Comparison of ENCODE assay signal across 8 mouse cellular contexts in the genomic region with DNA sequence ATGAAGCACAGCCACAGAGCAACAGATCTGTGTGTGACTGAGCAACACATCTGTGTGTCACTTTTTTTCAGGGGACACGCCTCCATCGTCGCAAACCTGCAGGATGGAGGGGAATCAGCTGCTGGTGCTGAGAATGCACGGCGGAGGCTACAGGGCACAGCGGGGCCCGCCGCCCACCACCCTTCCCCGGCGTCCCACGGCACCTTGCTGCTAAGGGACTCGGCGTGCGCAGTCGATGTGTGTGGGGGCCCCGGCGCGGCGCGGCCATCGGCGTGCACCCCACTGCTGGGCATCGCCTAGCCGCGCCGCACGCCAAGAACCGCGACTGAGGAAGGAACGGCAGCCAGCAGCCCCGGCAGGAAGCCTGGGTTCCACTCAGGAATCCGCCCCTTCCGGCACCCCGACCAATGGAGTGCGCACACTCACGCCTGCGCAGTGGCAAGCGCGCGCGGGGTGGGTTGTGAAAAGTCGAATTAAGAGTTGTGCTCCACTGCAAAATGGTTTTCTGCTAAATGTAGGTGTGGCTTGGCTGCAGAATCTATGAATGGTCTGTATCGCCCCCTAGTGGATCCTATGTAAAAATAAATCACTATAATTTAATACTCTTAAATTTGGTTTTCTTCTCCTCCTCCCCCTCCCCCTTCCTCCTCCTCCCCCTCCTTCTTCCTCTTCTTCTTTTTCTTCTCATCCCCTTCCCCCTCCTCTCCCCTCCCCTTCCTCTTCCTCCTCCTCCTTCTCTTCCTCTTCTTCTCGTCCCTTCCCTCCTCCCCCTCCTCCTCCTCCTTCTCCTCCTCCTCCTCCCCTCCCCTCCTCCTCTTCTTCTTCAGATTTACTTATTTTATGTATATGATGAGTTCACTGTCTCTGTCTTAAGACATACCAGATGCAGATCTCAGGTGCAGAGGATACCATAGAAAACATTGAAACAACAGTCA. TPM values are rescaled to one million over a fixed set of nuclear protein-coding genes. Genes with fewer than 3 reads are reported as not detected.
DNase-seq lines count a peak whose midpoint lies in the region; ATAC-seq lines count a peak whose summit lies in the region.

A gene (minus strand): TSS at position 293 of the 935 bp plus-strand sequence.
A gene (minus strand): TSS at position 341 of the 935 bp plus-strand sequence.
A gene (minus strand): TSS at position 426 of the 935 bp plus-strand sequence.

- H3K27me3 ChIP-seq in hindbrain, embryonic 11.5 days (ENCODE audit: control insufficient read depth, insufficient read depth, low read length): no peaks in the 10 kb centered on the region

- peak within 1 kb of the TSS; percentile 81 for H3K4me3 ChIP-seq in hindbrain, embryonic 11.5 days (ENCODE audit: low read depth, low read length)

- peak within 1 kb of the TSS; percentile 85 for H3K27ac ChIP-seq in hindbrain, embryonic 11.5 days (ENCODE audit: low read depth, low read length)

- peak within 1 kb of the TSS; percentile 96 for H3K9ac ChIP-seq in hindbrain, embryonic 11.5 days (ENCODE audit: low read depth, low read length)

- peak; percentile 99 for DNase-seq in Muller cell, postnatal 12 days (ENCODE audit: inconsistent ontology term)
- DNase-seq in cerebellum, adult 9-11 months: peak; percentile 97
- DNase-seq in frontal cortex, adult 2 months (ENCODE audit: extremely low spot score in 1 of 2, low spot score in 1 of 2): peak; percentile 91 to 98
- DNase-seq in hindbrain, embryonic 11.5 days (ENCODE audit: low spot score): peak; percentile 97
- peak; percentile 98 to 99 for DNase-seq in layer of hippocampus, postnatal 10 days (ENCODE audit: low spot score in 2 of 2)
- peak; percentile 99 for DNase-seq in lung, postnatal 10 days
- DNase-seq in ovary, postnatal 36 days (ENCODE audit: low spot score): peak; percentile 97
- DNase-seq in thymus, postnatal 25 days: peak; percentile 99

- peaks cover 5% of the 10 kb centered on the region; the same call in 1 of the 2 replicates for H3K36me3 ChIP-seq in hindbrain, embryonic 11.5 days (ENCODE audit: control insufficient read depth, insufficient read depth, low read length)

- ATAC-seq in hindbrain, embryonic 11.5 days (ENCODE audit: low FRiP score): peak; percentile 100

- no peaks in the 10 kb centered on the region for H3K9me3 ChIP-seq in hindbrain, embryonic 11.5 days (ENCODE audit: control insufficient read depth, low read length)

- under 1% methylated on average over 43 of the region's 44 CpGs for WGBS in hindbrain, embryonic 11.5 days

- peak within 1 kb of the TSS; percentile 50 for H3K4me2 ChIP-seq in hindbrain, embryonic 11.5 days (replicated peaks; ENCODE audit: low read depth, low read length)

- no peaks in the 10 kb centered on the region for H3K4me1 ChIP-seq in hindbrain, embryonic 11.5 days (replicated peaks; ENCODE audit: control insufficient read depth, insufficient read depth, low read length)

RNA-seq across cellular contexts. Expression of the first gene that starts in this region (rescaled TPM):
- polyA plus RNA-seq in frontal cortex, adult 2 months (2012; rRNA removed): not detected in 2 replicates
- polyA plus RNA-seq in hindbrain, embryonic 11.5 days (2014; fragmentation: Nextera tagmentation; extraction: Ambion mirVana): not detected in 2 replicates
- total RNA-seq in layer of hippocampus, postnatal 10 days (2021): not detected

RNA-seq across cellular contexts. Expression of the second gene that starts in this region (rescaled TPM):
- 0.32 and 0.40 TPM in 2 replicates for polyA plus RNA-seq in frontal cortex, adult 2 months (2012; rRNA removed)
- 0.91 and 1.0 TPM in 2 replicates for polyA plus RNA-seq in hindbrain, embryonic 11.5 days (2014; fragmentation: Nextera tagmentation; extraction: Ambion mirVana)
- under 1 TPM in 1 of 2 experiments, not detected in 1; 0.23 TPM for total RNA-seq in layer of hippocampus, postnatal 10 days (2021)

RNA-seq across cellular contexts. Expression of the third gene that starts in this region (rescaled TPM):
- polyA plus RNA-seq in frontal cortex, adult 2 months (2012; rRNA removed): 16.7 and 17.5 TPM in 2 replicates
- polyA plus RNA-seq in hindbrain, embryonic 11.5 days (2014; fragmentation: Nextera tagmentation; extraction: Ambion mirVana): 110 TPM in 2 replicates
- total RNA-seq in layer of hippocampus, postnatal 10 days (2021): 10 to 100 TPM; 30.0 to 31.7 TPM

Comparison
In these comparisons a context has a peak if more than half of its experiments do, and no peak if none do; other contexts are left out.
1. Peak in every context shown above with its lines: DNase-seq, ATAC-seq, H3K4me3 ChIP-seq and H3K27ac ChIP-seq.